Mouse (Mus musculus): ENCODE measurements around the gene Specc1l.
A peak's percentile ranks its signal among the peaks of the same experiment; 100 is the strongest.
"Not testable (repeated sequence)": the region's sequence is repeated elsewhere in the genome, so short reads cannot be mapped to it uniquely, and the experiment has no call there.

Gene Specc1l

DNA sequence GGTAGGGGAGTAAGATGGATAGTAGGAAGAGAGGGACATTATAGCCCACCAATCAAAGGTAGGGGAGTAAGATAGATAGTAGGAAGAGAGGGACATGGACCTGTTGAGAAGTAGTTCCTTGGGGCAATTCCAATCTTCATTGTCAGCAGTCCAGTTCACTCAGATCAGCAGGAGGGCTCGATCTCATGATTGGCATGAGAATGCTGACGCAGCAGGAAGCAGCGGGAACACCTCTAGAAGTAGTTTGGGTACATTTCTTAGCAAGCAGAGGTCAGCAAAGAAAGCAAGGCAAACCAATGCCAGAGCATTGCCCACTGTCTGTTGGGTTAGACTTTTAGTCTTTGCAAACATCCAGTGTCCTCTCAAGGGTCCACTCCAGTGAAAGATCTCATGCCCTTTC is 71.9 kb downstream of the Specc1l start:
- no peak for DNase-seq

DNA sequence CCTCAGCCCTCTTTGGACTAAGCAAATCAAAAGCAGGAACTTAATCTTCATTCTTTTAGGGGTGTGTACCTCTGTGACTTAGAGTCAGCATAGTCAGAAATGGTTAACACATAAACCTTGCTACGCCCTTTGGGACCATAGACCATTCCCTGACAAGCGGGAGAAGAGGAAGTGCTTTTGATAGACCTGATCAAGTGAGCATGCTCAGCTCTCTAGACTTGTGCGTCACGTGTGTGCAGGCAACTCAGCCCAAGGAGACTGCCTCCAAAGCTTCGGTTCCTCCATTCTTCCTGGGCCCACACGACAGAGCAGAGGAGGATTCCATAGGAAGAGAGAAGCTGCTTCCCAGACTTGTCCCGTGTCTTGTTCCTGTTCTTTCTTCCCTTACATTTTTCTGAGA is 76.7 kb downstream of the Specc1l start:
- no peak for DNase-seq

DNA sequence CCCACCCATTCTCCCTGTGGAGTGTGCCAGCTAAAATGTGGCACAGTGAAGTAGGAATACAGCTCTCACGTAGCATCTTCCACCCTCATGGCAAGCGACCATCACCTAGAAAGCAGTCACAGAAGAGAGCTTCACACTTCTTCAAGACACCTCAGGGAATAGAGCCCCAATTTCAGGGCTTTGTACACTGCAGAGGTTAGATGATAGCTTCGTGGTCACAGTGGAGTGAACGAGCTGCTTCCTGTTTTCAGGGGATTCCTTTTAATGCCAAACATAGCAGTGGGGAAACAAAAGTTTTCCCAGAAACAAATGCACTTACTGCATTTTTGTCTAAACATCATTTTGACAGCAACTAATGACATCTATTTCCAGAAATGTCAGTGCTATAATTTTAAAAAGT is 77.5 kb downstream of the Specc1l start:
- no peak for DNase-seq

DNA sequence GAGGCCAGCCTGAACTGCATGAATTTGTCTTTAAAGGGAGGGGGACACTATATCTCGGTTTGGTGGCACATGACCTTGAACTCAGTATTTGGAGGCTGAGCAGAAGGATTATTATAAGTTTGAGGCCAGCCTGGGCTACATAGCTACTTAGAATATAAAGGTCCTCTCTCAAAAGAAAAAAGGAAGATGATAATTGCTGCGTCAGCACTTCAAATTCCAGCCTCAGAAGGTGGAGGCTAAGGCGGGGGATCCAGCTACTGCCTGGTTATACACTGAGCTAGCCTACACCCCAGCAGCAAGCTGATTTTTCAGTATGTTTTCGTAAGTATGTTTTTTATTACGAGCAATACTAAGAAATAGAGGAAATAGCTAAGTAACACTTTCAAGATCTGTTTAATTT is 78.8 kb downstream of the Specc1l start:
- DNase-seq, result no peak

DNA sequence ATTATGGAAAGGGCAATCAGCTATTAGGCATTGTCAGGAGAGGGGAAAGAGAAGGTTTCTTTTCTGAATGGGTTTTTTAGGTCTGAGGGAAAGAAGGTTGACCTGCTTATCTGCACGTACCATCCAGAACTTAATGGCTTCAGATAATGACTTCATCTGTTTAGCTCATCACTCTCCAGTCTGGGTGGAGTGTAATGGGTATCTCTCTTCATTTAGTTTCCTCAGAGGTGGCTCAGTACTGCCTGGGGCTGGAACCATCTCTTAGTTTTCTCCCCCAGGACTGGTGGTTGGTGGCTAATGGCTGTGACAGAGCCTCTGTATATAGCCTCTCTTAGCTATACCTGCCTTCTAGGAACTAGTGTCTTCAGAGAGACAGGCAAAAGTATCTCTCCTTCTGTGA is 79.5 kb downstream of the Specc1l start:
- no peak for DNase-seq

DNA sequence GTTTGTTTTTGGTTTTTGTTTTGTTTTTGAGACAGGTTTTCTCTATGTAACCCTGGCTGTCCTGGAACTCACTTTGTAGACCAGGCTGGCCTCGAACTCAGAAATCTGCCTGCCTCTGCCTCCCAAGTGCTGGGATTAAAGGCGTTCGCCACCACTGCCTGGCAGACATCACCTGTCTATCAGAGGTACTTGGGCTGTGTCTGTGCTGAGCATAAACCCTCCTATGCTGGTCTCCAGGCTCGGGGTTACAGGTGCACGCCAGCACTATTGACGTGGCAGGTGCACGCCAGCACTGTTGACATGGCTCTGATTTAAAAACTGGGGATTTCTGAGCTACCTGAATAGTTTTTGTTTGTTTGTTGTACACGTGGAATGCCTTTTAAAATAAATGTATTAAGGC is 80.3 kb downstream of the Specc1l start:
- not testable (repeated sequence) for DNase-seq

DNA sequence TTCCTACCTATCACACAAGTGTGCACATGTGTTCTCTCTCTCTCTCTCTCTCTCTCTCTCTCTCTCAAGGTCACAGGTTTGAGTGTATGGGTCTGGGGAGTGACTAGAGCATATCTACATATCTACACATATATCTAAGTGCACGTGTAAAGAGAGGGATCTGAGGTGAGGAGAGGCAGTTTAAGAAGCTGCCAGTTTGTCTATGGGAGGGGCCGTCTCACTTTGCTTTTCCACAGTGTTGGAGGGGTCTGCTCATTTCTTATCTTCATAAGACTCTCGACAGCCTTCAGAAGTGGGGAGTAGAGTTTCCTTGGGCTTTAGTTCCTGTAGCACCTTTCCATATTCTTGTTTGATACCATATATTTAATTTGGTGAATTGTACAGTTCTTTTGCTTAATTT is 81.4 kb downstream of the Specc1l start:
- DNase-seq, result no peak

DNA sequence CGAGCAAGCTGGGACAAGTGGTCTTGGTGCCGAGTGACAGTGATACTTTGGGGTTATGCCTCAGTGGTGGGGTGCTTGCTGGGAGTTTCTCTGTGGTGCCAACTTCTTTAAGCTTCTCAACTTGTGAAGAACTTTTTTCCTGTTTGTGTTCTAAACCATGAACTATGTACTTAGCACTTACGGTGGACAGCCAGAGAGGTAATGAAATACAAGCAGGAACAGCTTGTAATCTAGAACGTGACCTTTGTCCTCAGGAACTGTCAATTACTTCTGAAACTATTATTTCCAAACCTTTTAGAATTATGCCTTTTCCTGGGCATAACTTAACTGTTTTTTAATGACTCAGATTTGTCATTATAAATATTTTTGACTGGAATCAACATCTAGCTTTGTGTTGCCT is 82.5 kb downstream of the Specc1l start:
- no peak for DNase-seq

DNA sequence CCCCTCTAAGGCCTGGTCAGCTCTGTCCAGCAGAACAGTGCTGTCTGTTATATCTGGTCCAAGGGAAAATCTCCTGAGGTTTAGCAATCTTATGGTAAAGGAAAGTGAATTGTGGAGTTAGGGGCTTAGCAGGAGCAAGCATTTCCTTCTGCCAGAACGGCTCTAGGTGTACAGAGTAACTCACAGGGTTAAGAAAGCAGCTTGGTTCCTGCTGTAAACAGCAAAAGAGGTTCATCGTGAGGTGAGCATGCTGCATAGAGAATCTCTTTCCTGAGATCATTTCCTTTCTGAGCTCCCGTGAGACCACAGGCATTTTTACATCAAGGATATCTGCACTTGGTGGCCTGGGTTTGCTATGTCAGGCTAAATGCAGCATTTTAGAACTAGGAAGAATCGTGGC is 83.1 kb downstream of the Specc1l start:
- DNase-seq, result no peak

DNA sequence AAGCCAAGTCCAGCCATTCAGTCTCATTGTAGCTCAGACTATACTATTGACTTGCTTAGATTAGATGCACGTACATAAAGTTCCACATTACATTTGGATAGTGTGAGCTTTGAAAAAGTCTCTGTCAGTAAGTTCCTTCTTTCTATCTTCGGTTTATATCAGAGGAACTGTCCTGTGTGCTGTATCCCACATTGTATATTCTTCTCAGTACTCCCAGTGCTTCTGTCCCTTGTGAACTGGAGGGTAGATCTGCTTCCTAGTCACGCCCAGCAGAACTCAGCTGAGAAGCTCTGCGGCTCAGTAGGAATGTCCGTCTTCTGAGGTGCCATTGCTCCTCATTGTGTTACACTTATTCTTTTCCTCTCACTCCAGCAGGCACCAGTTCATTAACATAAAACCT is 86.7 kb downstream of the Specc1l start:
- no peak for DNase-seq

DNA sequence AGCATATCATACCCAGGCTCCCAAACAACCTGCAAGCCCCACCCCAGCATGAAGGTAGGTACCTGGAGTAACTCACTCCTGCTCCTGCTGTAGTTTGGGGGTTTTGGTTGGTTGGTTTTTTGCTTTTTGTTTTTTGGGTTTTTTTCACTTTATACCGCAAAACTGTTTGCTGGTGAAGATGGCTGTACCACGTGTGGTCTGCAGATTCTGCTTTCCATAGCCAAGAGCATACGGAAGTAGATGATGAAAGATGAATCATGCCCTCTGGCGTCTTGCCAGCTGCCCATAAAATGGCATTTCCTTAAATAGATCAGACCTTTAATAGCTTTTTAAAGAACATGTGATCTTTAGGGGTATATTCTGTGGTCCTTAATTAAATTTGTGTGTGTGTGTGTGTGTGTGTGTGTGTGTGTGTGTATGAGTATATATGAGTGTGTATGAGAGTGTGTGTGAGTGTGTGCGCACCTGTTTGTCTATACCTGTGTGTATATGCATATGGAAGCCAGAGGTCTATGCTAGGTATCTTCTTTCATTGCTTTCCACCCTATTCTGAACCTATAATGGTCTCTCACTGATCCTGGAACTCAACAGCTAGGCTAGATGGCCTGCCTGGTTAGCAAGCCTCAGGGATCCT is 88.0 kb downstream of the Specc1l start:
- peak; percentile 70 for DNase-seq

DNA sequence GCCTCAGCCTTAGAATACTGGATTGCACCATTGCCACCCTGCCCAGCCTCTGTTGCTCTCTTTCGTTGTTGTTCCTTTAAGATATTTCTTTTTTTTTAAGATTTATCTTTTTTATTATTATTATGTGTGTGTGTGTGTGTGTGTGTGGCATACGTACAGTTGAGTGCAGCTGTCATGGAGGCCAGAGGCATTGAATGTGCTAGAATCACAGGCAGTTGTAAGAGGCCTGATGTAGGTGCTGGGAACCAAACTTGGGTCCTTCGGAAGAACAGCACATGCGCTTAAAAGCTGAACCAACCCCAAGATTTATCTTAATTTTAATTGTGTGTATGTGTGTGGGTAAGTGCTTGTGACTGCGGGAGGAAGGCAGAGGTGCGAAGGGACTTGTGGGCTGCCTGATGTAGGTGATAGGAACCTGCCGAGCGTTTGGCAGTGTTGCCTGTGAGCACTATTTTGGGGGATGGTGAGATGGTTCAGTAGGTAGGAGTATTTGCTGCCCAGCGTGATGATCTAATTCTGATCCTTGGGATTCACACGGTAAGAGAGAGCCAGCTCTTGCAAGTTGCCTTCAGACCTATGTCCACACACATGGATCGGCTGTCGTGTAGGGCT is 89.4 kb downstream of the Specc1l start:
- no peak for DNase-seq

DNA sequence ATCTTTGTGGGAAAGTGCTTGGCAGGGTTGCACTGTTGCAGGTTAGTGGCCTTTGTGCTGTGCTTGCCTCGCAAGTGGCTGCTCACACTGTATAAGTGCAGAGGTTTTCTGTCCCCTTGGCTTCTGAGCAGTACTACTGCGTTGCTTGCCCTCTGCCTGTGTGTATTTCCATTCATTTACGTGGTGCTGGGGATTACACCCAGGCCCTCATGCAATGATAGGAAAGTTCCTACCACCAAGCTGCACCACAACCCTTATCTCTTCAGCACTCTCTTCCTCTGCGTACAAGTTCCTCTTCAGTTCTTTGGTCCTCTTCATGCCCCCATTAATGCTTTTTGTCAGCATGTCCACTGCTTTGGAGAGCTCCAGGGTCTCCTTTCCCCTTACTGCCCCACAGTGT is 90.1 kb downstream of the Specc1l start:
- DNase-seq, result no peak

DNA sequence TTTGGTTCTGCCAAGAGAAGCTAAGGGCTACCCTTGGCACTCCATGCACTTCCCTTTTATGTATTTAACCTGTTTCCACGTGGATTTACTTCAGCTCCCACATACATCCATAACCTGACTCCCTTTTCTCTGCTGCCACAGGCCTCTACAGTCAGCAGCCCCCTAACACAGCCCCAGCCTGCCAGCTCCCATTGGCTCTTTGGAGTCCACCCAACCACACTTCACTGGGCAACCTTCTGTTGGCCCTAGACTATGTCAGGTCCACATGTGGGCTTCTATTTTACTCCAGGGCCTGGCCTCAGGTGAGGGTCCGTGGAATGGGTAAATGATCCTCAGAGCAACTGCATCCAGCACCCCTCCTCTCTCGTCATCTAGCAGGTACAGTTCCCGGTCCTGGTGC is 90.7 kb downstream of the Specc1l start:
- DNase-seq, result no peak

DNA sequence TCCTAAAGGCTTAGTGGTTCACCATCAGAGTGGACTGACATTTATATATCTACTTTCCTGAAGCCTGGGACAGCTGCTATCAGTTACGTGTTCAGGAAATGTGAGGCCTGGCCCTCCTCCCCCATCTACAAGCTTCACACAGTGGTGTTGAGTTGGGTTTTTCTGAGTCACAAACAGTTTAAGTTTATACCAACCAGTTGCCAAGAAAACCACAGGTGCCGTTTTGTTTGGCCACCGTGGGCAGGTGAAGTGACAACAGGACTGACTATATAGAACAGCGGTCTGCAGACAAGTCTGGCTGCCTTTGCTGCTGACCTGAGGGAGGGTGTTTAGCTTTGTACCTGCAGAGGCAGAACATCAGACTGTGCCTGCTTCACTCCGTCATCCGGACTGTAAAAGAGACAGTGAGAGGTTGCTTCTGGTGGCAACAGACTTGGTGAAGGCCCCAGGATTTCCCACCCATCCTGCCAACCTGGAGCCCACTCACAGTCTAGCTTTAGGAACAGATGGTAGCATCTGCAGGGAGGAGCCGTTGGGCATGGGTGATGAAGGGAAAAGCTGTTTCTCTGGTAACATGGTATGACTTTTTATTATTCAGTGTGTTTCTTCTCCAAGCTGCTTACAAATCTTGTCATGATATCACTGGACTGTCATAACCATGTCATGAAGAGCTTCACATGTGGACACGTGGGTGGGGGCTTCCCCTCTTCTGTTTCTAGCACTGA is 91.6 kb downstream of the Specc1l start:
- DNase-seq, result no peak

DNA sequence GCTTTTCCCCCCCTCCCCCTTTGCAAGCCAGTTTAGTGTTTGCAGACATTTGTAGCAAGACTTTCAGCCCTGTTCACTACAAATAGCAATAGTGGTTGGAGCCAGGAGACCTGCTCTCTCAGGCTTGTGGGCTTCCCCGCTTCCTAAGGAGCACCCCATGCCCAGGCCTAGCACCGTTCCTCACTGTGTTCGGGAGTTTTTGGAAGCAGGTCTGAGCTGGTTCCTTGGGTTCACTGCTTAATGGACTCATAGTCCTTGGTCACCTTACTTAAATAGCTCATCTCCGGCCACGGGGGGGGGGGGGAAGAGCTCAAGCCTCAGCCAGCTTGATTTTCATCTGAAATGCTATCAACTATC is 92.2 kb downstream of the Specc1l start:
- no peak for DNase-seq

DNA sequence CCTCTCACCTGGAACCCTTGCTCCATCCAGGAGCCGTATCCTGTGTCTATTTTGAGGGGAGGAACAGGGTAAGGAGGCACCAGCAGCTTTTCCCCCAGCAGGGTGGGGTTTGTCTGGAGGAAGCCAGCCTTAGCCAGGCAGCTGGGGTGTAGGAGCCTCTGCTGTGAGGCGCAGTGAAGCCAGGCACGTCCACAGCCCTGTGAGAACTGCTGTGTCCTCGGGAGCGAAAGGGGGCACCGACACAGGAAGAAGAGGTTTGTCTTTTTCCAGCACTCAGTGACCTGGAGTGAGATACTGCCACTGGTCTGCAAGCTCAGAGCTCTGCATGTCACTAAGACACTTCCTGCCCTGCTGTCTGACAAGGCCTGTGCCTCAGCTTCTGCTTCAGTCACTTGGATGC is 92.5 kb downstream of the Specc1l start:
- DNase-seq, result no peak

DNA sequence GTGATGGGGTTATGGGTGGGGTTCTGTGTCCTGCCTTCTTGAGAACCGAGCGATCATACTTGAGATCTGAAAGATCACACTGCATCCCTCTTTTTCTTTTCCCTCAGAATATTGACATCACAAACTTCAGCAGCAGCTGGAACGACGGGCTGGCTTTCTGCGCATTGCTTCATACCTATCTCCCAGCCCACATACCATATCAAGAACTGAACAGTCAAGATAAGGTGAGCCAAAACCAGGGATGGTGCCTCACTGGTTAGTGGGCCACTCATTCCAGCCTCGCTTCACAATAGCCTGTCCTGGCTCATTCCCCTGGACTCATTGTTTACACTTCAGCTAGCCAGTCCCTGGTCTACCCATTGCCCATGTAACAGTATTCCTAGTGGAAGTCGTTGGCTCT is 95.3 kb downstream of the Specc1l start:
- no peak for DNase-seq

DNA sequence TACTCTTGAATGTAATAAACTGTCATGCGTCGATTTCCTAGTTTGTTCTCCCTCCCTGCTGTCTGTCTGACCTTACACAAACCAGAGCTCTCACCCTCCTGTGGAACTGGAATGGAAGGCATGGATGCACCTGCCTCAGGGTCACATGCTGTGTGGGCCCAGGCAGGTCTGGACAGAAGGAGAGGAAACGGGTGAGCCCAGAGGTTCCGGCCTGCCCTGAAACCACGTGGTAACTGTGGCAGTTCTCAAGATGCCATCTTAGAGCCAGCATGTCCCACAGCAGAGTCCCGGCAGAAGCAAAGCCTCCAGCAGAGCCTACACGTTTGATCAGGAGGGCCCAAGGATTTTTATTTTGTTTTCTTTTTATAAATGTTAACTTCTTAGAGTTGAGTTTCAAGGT is 100.5 kb downstream of the Specc1l start:
- DNase-seq, result no peak

DNA sequence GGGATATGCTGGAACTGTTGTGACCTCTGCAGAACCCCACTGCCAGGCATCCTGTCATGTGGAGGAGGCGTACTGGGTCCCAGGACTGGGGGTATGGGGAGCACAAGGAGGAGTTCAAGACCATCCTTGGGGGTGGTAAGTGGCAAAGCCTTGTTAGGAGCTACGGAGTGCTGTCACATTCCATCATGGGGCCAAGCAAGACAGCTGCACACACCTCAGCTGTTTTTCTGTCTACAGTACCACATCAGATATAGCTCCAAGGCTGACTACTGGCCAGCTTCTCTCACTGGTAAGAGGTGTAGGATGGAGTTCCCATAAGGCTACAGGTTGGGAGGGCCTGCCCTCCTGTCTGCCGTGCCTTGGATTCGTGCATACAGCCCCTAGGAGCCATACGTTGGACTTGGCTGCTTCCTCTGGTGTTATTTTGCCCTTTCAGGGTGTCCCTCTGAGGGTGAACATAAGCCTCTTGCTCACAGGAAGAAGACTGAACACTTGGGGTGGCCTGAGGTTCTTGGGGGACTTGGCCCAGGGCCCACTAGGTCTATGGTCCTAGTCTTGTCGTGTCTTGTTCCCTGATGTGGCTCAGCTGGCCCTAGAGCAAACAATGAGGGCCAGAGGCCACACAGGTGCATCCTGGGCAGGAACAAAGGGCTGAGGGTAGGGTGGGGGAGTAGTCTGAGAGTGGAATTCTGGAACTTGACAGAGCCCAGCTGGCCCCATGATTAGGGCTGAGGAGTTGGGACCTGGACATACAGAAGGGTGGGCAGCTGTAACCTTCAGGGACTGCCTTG is 102.5 kb downstream of the Specc1l start:
- peak; percentile 14 for DNase-seq

DNA sequence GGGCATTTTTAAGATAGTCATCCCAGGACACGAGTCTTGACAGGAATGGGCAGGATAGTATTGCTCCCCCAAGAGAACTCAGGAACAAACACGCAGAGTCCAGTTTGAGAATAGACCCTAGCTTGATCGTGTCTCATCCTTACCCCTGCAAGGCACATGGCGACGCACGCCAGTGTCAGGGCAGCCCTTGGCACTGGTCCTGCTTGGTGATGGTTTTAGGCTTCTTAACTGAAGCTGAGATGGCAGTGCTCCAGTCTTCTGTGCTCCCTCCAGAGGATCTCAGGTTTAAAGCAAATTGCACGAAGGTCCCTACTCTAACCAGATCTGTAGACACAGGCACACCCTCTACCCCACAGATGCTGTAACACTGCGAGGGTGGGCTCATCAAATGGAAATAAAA is 103.9 kb downstream of the Specc1l start:
- DNase-seq, result no peak

DNA sequence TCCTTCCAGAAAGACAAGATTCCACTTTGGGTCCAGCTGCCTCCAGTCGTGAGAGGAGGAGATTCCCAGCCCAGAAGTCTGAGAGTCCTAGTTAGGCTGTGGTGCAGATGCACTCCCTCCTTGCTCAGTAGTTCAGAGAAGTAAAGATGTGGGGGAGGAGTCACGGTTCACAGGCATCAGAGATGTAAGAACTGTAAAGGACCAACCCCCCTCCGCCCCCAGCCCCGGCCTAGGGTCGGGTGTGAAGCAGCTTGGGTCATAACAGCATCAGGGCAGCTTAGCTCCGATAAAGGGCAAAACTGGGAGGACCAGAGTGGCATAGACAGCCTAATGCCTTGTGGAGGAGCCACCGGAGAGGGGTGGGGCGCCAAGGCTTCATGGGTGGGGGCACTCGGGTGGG is 104.6 kb downstream of the Specc1l start:
- DNase-seq, result peak; percentile 13

DNA sequence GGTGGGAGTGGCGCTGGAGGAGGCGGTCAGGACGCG is 104.8 kb downstream of the Specc1l start, which contains the start of gene Adora2a:
TSS of gene Adora2a (plus strand) at position 6 of the 36 bp plus-strand sequence.
- DNase-seq, result no peak

DNA sequence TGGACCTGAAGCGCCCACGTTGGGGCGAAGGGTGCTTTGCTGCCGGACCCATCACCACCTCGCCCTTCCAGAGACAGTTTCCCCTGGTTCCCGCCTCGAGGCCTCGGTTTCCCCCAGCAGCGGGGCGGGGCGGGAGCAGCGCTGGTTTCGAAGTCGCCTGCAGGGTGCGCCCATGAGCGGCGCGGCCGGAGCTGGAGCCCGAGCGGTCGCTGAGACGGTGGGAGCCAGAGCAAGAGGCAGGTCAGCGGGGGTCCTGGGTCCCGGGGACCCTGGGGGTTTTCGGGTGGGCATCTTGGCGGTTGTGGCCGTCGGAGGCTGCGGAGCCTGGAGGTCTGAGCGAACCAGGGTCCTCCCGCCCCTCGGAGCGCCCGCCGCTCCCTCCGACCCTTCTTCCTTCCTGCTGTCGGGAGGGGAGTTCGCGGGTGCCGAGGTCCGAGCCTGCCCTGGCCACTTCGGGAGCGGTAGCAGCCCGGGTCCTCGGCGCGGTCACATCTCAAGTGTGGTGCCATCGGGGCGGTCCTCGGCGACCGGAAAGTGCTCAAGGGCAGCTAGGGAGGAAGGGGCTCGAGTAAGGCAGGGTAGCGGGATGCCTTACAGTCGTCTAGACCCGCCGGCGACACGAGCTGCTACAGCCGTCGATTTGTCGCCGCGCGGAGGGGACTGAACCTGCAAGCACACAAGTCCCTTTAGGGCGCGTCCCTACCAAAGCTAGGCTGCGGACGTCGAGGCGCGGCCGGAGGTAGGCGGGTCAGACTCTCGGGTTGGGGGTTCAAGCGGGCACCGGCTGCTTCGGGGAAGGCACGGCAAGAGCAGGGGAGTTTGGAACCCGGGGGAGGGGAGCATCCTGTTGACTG is 105.3 kb downstream of the Specc1l start:
- peak; percentile 81 for DNase-seq
